Mouse (Mus musculus): ENCODE data around the gene Art2b. TPM values are rescaled to one million over a fixed set of nuclear protein-coding genes. Genes with fewer than 3 reads are reported as not detected.

Gene Art2b
- polyA plus RNA-seq (2015; fragmentation: Nextera tagmentation; extraction: Ambion mirVana), result not detected in 2 replicates

DNA sequence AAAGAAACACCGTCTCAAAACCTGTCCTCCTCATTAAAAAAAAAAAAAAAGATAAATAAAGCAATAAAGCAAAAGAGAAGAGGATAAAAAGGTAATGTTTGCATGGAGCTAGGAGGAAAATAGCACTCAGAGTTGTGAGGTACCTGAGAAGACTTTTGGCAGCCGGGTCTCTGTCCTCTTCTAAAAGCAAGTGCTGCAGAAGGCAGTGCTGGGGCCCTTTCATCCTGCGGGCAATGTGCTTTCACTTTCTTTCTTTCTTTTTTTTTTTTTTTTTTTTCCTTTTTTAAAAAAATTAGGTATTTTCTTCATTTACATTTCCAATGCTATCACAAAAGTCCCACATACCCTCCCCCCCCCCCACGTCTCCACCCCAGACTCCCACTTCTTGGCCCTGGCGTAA, at the start of gene Art2b:
Gene Art2b, minus strand, starts transcription at position 193 of the 400 bp plus-strand sequence.

Other genes with a start within 250 kb of the Art2b start
- 25.1 and 29.6 TPM in 2 replicates for gene Arap1, start 237.5 kb downstream of the Art2b start, polyA plus RNA-seq (2015; fragmentation: Nextera tagmentation; extraction: Ambion mirVana)
- gene Gm45837, start 174.7 kb downstream of the Art2b start, polyA plus RNA-seq (2015; fragmentation: Nextera tagmentation; extraction: Ambion mirVana), result not detected in 2 replicates
- gene Pde2a, start 163.9 kb downstream of the Art2b start, polyA plus RNA-seq (2015; fragmentation: Nextera tagmentation; extraction: Ambion mirVana), result 35.9 and 37.2 TPM in 2 replicates
- 27.0 and 29.8 TPM in 2 replicates for gene Clpb, start 78.0 kb upstream of the Art2b start, polyA plus RNA-seq (2015; fragmentation: Nextera tagmentation; extraction: Ambion mirVana)
- gene Phox2a, start 232.7 kb upstream of the Art2b start, polyA plus RNA-seq (2015; fragmentation: Nextera tagmentation; extraction: Ambion mirVana), result 0.28 and 0.32 TPM in 2 replicates

Measured in skeletal muscle tissue, postnatal 0 days (tissue).